Mouse (Mus musculus): ENCODE measurements at regions not wholly inside any gene's neighbourhood (a gene's known extent, or its start where the extent isn't known, plus 50 kb on each side); places are given as distances from the start of the nearest gene placed in this dataset.

- no peak for DNase-seq (ENCODE audit: low spot score in 2 of 2)
Measured at GRCm38 (mm10) chr10:83896160-83896559, 173.5 kb downstream of the 1500009L16Rik start.

GRCm38 (mm10) chr10:83897558-83897957 is 174.9 kb downstream of the 1500009L16Rik start:
- DNase-seq (ENCODE audit: low spot score in 2 of 2): no peak

- no peak for DNase-seq (ENCODE audit: low spot score in 2 of 2)
Measured at GRCm38 (mm10) chr10:83906751-83907150, 184.1 kb downstream of the 1500009L16Rik start.

- DNase-seq (ENCODE audit: low spot score in 2 of 2): no peak
Measured at GRCm38 (mm10) chr10:83910649-83911370, 188.1 kb downstream of the 1500009L16Rik start.

GRCm38 (mm10) chr10:83914401-83915132 is 191.9 kb downstream of the 1500009L16Rik start:
- no peak for DNase-seq (ENCODE audit: low spot score in 2 of 2)

GRCm38 (mm10) chr10:83915133-83915730 is 192.6 kb downstream of the 1500009L16Rik start:
- DNase-seq (ENCODE audit: low spot score in 2 of 2): no peak

- no peak for DNase-seq (ENCODE audit: low spot score in 2 of 2)
Measured at GRCm38 (mm10) chr10:83926990-83927389, 204.3 kb downstream of the 1500009L16Rik start.

- no peak for DNase-seq (ENCODE audit: low spot score in 2 of 2)
Measured at GRCm38 (mm10) chr10:83927554-83927953, 204.9 kb downstream of the 1500009L16Rik start.

- no peak for DNase-seq (ENCODE audit: low spot score in 2 of 2)
Measured at GRCm38 (mm10) chr10:83931758-83932157, 209.1 kb downstream of the 1500009L16Rik start.

GRCm38 (mm10) chr10:83933201-83933600 is 210.5 kb downstream of the 1500009L16Rik start:
- no peak for DNase-seq (ENCODE audit: low spot score in 2 of 2)

- no peak for DNase-seq (ENCODE audit: low spot score in 2 of 2)
Measured at GRCm38 (mm10) chr10:83934498-83934897, 211.8 kb downstream of the 1500009L16Rik start.

GRCm38 (mm10) chr10:83937168-83937567 is 214.5 kb downstream of the 1500009L16Rik start:
- DNase-seq (ENCODE audit: low spot score in 2 of 2): no peak

- no peak for DNase-seq (ENCODE audit: low spot score in 2 of 2)
Measured at GRCm38 (mm10) chr10:83942101-83942500, 219.4 kb downstream of the 1500009L16Rik start.

- DNase-seq (ENCODE audit: low spot score in 2 of 2): no peak
Measured at GRCm38 (mm10) chr10:83944158-83944557, 221.5 kb downstream of the 1500009L16Rik start.

- DNase-seq (ENCODE audit: low spot score in 2 of 2): no peak
Measured at GRCm38 (mm10) chr10:83944897-83945296, 222.2 kb downstream of the 1500009L16Rik start.

GRCm38 (mm10) chr10:83945503-83945902 is 222.8 kb downstream of the 1500009L16Rik start:
- DNase-seq (ENCODE audit: low spot score in 2 of 2): no peak

- DNase-seq (ENCODE audit: low spot score in 2 of 2): peak in 1 of 2 experiments; percentile 13
Measured at GRCm38 (mm10) chr10:83946186-83947176, 223.8 kb downstream of the 1500009L16Rik start.

GRCm38 (mm10) chr10:83957118-83957759 is 234.6 kb downstream of the 1500009L16Rik start:
- no peak for DNase-seq (ENCODE audit: low spot score in 2 of 2)

- no peak for DNase-seq (ENCODE audit: low spot score in 2 of 2)
Measured at GRCm38 (mm10) chr10:83958397-83958796, 235.7 kb downstream of the 1500009L16Rik start.

GRCm38 (mm10) chr10:83958826-83959225 is 236.2 kb downstream of the 1500009L16Rik start:
- no peak for DNase-seq (ENCODE audit: low spot score in 2 of 2)

- no peak for DNase-seq (ENCODE audit: low spot score in 2 of 2)
Measured at GRCm38 (mm10) chr10:83963232-83963760, 240.6 kb downstream of the 1500009L16Rik start.
